Mouse (Mus musculus): Measurements from ENCODE around the gene Ptma.
"Not testable (repeated sequence)": the region's sequence is repeated elsewhere in the genome, so short reads cannot be mapped to it uniquely, and the experiment has no call there.

Gene Ptma

GRCm38 (mm10) chr1:86496340-86496739, 30.2 kb upstream of the Ptma start:
- DNase-seq (ENCODE audit: low spot score in 2 of 2): no peak

DNA sequence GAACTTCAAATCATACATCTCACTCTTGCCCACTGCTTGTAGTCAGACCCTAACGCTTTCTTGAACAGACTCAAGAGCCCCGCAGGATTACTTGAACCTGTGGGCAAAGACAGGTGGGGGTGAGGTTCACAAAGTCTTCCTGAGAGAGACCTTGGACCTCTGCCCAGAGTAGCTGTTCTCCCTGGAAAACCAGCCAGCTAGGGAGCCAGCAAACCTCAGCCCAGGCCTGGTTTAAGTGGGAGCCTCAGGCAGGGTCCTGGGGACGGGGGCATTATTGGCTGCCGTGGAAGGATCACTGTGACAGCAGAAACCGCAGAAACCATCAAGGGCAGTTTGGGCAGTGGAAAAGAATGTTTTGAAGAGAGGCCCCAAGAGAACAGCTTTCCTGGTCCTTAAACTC, 29.2 kb upstream of the Ptma start:
- DNase-seq (ENCODE audit: low spot score in 2 of 2): no peak

DNA sequence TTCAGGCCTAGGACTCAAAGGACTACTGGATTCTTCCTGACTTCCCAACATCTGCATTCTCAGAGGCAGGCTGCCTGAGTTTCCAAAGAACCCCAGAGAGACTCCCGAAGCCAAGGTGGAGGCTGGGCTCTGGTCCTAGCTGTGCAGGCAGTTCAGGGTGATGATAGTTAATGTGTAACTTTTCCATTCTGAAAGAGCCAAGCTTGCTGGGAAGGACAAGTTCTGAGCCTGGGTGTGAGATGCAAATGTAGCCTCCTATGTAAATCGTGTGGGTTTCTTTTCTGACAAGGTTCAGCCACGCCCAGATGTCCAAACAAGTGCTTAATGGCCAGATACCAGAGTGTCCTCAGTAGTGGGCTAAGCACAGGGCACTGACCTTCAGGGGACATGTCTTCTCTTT, 28.5 kb upstream of the Ptma start:
- DNase-seq (ENCODE audit: low spot score in 2 of 2): no peak

- no peak for DNase-seq (ENCODE audit: low spot score in 2 of 2)
Measured at GRCm38 (mm10) chr1:86498611-86499010, 27.9 kb upstream of the Ptma start.

DNA sequence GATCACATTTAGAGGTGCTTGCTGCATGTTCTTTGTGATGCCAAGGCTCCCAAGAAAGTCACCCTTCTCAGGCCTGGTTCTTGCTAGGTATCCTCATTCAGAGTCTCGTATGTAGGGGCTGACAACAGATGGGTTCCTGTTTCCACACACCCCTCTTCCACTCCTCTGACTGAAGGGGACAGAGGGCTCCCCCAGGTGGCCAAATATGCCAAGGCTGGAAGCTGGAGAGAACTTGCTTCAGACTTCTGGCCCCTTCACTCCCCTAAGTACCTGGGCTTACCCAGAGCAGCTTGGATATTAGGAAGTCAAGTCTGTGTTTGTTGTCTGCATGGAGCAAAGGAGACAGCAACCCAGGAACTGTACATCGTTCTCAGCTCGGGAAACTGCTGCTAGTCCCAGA, 26.6 kb upstream of the Ptma start:
- DNase-seq (ENCODE audit: low spot score in 2 of 2): peak in 1 of 2 experiments; percentile 62

DNA sequence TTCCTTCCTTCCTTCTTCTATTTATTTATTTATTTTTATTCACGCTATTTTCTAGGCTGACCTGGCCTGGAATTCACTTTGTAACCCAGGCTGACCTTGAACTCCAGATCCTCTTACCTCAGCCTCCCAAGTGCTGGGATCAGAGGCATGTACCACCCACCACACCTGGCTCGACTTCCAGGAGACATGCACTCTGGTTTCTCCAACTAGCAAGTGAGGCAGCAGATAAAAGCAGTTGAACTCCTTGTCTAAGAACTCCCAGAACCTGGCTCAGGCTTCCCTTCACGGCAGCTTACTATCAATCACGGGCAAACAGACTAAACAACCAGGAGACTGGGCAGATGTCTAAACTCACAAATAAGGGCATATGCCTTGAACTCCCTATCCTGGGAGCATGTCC, 25.8 kb upstream of the Ptma start:
- DNase-seq (ENCODE audit: low spot score in 2 of 2): no peak

DNA sequence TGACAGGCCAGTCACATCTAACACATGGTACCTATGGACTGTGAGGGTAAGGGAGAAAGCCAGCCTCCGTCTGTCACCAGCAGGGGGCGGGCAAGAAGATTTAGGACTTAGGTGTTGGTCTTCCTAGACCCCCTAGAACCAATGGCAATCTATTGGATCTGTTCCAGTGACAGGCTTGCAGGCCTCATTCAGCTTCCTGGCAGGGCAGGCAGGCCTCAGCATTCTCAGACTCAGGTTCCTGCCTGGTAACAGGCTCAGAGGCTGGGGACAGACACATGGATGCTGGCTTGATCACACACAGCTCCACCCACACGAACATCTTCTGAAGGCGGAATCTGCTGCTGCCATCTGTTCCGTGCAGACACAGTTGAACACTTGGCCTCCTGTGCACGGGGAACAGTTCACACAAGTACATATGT, 25.4 kb upstream of the Ptma start:
- DNase-seq (ENCODE audit: low spot score in 2 of 2): peak; percentile 61 to 69

DNA sequence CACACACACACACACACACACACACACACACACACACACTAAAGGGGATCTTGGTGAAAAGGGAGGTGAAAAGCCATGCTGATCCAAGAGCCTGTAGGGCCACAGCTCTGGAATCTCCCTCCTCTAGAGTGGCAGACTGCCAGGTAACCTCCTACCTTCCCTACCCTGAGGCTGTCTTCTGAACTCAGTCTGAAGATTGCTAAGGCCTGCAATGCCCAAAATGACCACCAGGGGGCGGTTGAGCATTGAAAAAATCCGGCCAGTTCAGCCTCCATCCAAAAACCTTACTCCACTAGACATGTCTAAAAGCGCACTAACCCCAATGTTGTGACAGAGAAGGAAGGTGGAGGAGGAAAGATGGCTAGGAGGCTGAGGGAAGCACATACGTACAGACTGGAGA, 25.0 kb upstream of the Ptma start:
- peak; percentile 86 to 88 for DNase-seq (ENCODE audit: low spot score in 2 of 2)

- DNase-seq (ENCODE audit: low spot score in 2 of 2): no peak
Measured at GRCm38 (mm10) chr1:86502221-86503048, 24.1 kb upstream of the Ptma start.

DNA sequence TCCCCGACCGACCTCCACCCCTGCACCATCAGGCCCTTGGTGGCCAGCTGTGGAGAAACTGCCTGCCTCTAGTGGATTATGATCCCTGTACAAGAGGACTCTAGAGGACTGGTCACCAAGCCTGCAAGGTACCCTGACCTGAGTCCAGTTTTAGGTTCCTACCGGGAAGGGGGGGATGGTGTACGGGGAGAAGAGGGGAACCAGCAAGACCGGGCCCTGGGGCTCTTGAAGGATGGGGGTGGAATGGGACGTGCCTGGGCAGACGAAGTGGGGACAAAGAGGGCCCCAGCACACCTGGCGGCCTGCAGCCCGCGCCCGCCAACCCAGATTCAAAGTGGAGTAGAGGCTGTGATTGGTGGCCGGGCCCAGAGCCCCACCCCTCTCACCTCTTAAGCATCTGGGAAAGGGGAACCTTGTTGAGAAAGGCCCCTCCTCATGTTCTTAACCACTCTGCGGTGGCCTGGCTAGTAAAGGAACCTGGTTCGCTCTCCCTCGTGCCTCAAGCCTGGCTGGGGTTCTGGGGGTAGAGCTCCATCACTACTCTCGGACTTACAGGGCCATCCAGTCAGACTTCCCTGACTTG, 23.3 kb upstream of the Ptma start:
- DNase-seq (ENCODE audit: low spot score in 2 of 2): no peak

DNA sequence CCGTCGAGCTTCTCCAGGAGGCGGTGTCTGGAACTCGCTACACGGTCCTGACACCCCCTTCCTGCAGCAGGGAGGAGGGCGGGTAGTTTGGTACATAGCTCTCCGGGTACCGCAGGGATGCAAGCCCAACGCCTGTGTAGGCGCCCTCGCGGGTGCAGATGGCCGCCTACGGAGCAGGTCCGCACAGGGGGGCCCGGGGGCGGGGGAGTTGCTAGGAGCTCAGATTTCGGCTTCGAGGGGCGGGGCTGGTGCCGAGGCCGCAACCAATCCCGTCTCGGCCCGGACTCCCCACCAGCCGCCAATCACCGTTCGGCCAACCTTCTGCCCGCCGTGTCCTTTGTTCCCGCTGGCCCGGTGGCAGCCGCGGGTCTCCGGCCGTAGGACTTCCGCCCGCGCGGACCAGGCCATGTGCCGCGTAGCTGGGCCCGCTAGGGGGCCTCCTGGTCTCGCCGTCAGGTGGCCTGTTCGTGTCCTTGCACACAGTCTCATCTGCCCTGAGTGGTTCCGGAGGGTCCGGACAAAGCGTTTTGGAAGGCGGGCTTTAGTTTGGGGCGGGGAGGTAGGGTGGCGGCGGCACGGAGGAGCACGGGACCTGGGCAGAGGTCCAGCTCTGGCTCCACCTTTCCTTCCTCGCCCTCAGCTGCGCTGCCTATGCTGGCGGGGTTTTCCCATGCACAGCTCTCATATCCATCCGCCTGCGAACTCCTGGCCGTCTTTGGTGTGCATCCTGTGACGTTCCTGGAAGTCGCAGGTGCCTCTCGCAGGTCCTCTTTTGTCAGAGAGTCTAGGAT, 22.4 kb upstream of the Ptma start:
- DNase-seq (ENCODE audit: low spot score in 2 of 2): peak; percentile 92 to 93

GRCm38 (mm10) chr1:86504697-86505421, 21.7 kb upstream of the Ptma start:
- no peak for DNase-seq (ENCODE audit: low spot score in 2 of 2)

DNA sequence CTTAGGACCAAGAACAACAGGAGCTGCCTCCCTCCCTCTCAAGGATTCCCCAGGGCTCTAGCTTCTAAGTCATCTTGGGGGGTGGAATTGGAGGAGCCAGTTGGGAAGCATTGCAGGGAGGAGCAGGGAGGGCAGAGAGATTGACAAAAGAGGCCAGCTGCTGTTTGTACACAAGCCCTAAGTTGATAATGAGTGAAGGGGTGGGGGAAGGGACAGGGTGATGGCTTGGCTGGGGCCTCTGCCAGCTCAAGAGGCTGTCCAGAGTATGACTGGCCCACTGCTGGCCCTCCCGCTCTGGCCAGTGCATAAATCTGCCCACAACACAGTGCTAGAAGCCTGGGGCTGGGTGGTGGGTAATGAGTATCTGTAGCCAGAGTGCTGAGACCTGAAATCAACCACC, 21.1 kb upstream of the Ptma start:
- no peak for DNase-seq (ENCODE audit: low spot score in 2 of 2)

GRCm38 (mm10) chr1:86506420-86506819, 20.1 kb upstream of the Ptma start:
- no peak for DNase-seq (ENCODE audit: low spot score in 2 of 2)

DNA sequence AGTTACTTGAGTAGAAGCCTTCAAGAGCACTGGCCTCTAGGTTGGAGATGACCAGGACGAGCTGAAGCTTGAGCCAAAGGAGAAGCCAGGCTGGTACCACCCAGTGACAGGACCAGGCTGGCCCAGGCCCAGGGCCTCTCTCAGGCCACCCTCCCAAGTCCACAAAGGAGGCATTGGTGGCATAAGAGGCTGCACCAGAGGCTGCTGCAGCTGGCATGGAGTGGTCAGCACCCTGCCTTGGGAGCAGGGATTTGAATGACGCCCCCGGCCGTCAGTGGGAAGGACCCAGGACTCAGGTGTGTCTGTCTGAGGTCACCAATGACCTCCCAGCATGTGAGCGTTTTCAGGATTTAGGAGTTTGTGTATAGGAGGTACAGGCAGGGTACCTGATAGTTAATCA, 18.7 kb upstream of the Ptma start:
- no peak for DNase-seq (ENCODE audit: low spot score in 2 of 2)

- DNase-seq (ENCODE audit: low spot score in 2 of 2): peak in 1 of 2 experiments; percentile 74
Measured at GRCm38 (mm10) chr1:86509410-86509809, 17.1 kb upstream of the Ptma start.

DNA sequence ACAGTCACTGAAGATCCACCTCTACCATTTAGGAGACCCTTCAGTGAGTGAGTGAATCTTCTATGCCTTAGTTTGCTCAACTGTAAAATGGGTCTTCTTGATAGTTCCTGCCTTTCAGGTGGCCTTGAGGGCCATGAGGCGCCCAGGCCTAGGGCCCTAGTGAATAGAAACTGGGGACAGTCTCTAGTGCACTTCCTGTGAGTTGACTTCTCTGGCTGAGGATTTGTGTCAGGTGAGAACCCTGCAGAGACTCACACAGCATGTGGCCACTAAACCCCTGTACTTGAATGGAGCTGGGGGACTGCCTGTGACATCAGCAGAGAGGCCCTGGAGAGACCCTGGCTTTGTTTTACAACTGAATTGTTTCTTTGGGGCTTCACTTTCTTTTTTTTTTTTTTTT, 16.3 kb upstream of the Ptma start:
- DNase-seq (ENCODE audit: low spot score in 2 of 2): no peak

DNA sequence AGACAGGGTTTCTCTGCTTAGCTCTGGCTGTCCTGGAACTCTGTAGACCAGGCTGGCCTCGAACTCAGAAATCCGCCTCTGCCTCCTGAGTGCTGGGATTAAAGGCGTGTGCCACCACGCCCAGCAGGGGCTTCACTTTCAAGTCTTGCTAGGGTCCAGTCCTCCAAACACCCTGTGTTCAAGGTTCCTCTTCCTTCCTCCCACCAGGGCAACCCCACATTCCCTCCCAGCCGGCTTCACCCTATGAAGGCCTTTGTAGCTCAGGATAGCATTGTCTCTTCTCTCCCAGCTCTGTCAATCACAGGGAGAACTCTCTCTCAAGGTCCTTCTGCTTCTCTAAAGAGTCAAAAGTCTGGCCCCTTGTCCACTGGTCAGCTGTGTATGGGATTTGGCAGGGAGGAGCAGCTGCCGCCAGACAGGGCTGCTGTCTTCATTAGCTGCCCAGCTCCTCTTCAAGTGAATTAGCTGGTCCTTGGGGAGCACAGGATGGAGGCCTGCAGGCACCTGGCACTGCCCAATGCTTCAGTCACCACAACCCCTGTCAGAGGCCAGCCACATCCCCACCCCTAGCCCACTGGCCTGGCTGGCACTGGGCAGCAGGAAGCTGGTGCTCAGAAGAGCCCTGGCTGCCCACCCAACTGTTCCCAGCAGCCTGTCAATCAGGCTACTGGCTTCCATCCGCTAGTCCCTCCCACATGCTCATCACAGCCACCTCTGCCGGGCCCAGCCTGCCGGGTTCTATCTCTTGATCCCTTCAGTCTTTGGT, 15.7 kb upstream of the Ptma start:
- no peak for DNase-seq (ENCODE audit: low spot score in 2 of 2)

DNA sequence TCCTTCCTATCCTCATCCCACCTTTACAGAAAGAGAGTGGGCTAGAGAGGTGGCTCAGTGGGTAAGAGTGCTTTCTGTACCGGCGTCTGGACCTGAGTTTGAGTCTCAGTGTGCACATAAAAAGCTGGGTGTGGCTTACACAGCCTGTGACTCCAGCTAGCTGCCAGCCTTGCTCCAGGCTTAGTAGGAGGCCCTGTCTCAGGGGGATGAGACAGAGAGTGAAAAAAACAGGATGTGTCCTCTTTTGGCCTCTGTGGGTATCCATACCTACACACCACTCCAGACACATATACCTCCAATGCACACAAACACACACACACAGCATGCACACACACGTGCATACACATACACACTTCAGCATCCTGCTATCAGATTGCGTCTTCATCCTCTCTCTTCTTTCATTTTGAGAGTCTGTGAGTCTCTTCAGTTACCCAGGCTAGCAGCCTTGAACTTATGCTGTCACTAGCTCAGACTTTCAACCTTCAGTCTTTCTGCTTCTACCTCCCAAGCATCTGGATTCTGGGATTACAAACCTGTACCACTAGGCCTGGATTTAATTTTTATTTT, 14.3 kb upstream of the Ptma start:
- DNase-seq (ENCODE audit: low spot score in 2 of 2): no peak

DNA sequence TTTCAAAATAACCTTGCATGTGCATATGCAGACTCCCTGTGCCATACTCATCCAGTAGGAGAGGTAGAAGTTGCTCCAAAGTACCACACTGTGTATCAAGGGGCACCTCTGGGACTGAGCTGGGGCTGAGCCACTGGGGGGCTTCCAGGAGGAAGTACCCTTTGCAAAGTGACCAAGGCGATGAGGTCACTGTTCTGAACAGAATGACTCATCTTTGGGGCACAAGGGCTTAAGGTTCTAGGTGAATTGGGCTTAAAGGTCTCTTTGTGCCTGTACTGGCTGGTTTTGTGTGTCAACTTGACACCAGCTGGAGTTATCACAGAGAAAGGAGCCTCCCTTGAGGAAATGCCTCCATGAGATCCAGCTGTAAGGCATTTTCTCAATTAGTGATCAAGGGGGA, 13.5 kb upstream of the Ptma start:
- not testable (repeated sequence) for DNase-seq (ENCODE audit: low spot score in 2 of 2)
